Mouse (Mus musculus) ovary, postnatal 14 days (tissue): ENCODE results near the gene Ninj2.
A peak's percentile ranks its signal among the peaks of the same experiment; 100 is the strongest.

Source experiments
- DNase-seq: peaks from one replicate; pipeline ENCODE4 v3.0.0; 2022; ENCODE audit warnings: low spot score

Gene Ninj2

DNA sequence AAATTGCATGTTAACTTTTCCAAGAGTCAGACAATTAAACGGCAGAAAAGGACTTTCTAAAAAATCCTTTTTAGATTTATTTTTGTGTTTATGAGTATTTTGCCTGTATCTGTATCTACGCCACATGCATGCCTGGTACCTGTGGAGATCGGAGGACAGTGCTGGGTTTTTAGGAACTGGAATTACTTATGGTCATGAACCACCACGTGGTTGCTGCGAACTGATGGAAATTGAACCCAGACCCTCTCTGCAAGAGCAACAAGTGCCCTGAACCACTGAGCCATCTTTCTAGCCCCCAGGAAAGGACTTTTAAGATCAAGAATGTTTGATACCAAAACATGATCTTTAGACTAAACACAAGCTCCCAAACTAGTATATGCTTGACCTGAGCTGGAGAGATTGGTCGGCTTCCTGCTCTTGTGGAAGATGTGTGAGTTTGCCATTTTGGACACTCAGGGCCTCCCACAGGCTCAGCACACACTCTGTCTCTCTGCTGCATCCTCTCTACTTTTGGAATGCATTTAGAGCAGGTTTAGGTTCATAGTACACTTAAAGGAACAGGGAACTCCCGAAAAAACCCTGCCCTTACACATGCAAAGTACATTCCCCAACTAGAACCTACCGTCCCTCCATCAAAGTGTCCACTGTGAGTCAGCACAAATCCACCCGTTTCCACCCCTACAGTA lies 1.1 kb downstream of the Ninj2 start:
- no peak for DNase-seq

DNA sequence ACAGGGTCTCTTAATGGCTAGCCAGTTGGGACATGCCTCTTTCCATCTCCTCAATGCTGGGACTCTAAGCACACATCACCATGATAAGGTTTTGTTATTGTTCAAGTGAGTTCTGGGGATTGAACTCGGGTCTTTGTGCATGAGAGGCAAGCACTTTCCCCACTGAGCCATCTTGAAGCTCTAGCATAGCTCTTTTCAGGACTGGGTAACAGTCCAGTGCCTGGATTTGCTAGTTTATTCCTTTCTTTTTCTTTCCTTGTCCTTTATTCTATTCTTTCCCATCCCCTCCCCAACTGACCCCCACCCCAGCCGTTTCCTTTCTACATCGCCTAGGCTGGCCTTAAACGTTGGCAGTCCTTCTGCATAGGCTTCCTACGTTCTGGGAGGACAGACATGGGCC lies 1.9 kb downstream of the Ninj2 start:
- DNase-seq = no peak

GRCm38 (mm10) chr6:120095501-120095900 lies 2.4 kb downstream of the Ninj2 start:
- no peak for DNase-seq

- no peak for DNase-seq
Observed at GRCm38 (mm10) chr6:120099392-120099791, 6.2 kb downstream of the Ninj2 start.

GRCm38 (mm10) chr6:120101221-120101620 lies 8.1 kb downstream of the Ninj2 start:
- no peak for DNase-seq

GRCm38 (mm10) chr6:120101996-120102395 lies 8.8 kb downstream of the Ninj2 start:
- no peak for DNase-seq

GRCm38 (mm10) chr6:120103104-120103503 lies 10.0 kb downstream of the Ninj2 start:
- no peak for DNase-seq

DNA sequence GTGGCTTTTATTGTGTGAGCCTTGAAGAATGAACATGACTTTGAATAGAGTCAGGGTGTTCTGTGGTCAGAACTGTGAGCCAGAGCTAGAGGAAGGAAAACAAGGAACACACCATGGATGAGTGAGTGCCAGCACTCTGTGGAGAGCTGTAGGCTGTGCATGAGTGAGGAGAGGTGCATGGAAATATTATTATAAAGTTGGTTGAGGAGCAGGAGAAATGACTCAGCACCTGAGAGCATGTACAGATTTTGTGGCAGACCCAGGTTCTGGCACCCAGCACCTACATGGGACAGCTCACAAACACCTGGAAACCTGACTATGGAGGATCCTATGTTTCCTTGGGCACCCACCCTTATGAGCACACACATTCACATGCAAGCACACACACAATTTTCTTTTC lies 11.9 kb downstream of the Ninj2 start:
- DNase-seq = no peak

- no peak for DNase-seq
Observed at GRCm38 (mm10) chr6:120107586-120107985, 14.4 kb downstream of the Ninj2 start.

DNA sequence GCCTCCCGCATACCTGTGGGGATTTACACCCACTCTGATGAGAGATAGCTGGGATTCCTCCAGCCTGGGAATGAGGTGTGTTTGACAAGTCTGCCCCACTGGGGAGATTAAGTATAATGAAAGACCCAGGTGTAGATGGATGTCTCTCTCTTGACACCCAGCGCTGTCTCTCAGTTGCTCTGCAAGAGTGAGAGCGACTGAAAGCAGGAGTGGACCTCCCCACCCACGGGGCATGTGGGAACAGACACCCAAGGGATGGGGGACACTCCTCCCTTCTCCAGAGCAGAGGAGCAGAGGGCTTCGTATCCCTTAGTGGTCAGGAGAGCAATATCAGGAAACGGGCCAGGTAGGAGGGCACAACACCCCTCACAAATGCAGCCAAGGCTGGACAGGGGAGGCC lies 14.9 kb downstream of the Ninj2 start:
- no peak for DNase-seq

GRCm38 (mm10) chr6:120109173-120109572 lies 16.0 kb downstream of the Ninj2 start:
- peak; percentile 45 for DNase-seq

DNA sequence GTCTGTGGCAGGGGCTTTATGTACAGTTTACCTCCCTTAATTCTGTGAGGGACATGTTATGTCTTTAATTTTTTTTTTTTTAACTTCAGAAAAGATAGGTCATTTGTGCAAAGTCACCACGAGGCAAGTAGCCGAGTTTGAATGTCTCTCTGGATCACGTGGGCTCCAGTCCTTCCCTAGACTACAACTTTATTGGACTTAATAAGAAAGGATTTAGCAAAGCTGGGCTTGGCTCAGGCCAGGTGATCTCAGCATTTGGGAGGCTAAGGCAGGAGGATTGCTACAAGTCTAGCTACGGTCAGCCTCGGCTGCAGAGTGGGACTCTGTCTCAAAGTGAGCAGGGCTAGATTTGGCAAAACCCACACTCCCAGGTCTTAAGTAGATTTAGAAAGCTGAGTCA lies 16.8 kb downstream of the Ninj2 start:
- DNase-seq = no peak

DNA sequence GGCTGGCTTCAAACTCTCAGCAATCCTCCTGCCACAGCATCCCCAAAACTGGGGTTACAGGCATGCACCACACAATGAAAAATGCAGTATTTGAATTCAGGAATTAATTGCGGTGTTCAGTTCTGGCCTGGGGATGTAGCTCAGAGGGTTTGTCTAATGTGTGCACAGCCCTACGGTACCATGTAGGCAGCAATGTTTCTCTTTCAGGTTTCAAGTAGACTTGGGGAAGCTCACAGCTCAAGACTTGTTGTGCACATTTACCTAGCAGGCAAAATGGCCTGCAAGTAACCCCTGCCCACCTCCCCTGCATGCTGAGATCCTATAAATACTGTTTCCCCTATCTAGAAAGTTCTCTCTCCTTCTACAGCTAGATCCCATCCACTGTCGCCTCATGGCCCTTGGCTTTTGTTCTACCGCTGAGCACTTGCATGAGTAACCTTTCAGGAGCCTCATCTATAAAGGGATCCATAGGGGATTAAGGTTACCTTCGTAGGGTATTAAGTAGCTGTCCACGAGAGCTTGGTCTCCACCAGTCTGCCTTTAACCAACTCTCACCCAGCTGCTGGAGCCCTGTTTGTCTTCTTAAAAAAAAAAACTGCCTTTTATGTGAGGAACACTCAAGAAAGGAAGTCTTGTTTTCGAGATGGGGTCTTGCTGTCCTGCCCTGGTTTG lies 17.7 kb downstream of the Ninj2 start:
- no peak for DNase-seq

DNA sequence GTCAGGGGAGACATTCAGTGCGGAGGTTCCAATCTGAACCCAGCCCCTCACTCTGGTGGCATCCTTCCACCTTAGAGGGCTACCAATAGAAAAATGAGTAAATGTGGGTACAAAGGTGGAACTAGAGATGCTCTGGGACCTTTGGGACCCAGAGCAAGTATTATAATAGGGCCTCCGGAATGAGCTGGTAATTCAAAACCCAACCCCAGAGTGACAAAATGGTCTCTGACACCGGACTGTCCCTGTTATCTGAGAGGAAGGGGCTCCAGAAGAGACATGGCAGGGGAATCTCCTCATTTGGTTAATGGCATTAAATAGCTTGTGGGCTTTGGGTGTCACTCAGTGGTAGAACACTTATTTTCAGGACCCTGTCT lies 18.2 kb downstream of the Ninj2 start:
- DNase-seq = no peak

- DNase-seq = peak; percentile 36
Observed at GRCm38 (mm10) chr6:120111984-120112803, 19.0 kb downstream of the Ninj2 start.

GRCm38 (mm10) chr6:120113856-120114255 lies 20.7 kb downstream of the Ninj2 start:
- no peak for DNase-seq

DNA sequence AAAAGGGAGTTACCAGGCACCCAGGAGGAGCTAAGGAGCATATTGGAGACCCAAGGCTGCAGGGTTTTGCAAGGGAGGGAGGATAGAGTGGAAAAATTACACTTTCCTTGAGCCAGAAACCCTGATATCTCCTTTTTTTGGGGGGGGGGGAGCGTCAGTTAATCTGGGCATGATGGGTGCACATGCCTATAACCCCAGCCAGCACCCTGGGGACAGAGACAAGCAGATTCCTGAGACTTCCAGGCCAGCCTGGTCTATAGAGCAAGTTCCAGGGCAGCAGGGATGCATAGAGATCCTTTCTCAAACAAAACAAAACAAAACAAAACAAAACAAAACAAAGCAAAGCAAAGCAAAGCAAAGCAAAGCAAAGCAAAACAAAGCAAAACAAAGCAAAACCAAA lies 21.1 kb downstream of the Ninj2 start:
- no peak for DNase-seq

DNA sequence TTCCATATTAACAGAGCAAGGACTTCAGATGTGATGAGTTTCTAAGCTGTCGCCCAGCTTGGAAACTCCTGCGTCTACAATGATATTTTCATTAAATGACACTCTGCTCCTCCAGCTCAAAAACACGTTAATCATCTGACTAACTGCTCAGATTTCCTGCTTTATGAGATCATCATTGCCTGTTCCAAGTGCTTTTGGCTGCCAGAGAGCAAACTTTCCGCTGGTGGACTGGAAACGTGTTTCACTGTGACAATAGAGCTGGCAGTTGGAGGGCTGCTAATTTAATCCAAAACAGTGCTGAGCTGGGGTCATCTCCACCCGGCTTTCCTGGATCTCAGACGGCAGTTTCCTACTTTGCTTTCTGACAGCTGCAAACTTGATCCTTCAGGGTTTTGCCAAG lies 21.5 kb downstream of the Ninj2 start:
- peak; percentile 48 for DNase-seq

DNA sequence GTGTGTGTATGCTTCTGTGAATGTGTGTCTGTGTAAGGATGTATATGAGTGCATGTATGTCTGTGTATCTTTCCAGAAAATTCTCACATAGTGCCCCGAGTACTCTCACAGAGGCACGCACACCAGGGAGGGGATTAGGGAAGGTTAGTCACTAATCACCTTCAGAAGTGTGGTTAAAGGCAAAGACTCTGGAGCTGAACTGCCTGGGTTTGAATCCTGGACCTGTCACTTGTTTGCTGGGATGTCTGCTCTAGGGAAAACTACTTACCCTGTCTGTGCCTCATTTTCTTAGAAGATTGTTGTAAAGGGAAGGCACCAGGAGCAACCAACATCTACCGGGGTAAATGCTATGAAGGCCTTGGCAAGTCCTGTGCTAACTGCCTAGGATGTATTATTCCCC lies 22.3 kb downstream of the Ninj2 start:
- no peak for DNase-seq

DNA sequence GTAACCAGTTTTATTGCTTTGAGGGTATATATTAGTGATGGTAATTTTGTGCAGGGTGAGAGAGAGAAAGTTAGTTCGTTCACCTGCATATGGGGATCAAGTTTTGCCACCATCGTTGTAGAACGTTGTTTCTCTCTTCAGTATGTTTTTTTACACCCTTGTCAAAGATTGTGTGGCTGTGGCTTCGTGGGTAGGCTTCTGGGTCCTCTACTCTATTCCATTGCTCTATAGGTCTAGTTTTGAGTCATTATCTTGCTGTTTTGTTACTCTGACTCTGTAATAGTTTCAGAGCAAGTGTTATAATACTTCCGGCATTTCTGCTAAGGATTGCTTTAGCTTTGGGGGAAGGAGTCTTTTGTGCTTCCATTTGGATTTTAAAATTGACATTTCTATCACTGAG lies 26.7 kb downstream of the Ninj2 start:
- DNase-seq = no peak

GRCm38 (mm10) chr6:120124688-120125087 lies 31.5 kb downstream of the Ninj2 start:
- DNase-seq = no peak

DNA sequence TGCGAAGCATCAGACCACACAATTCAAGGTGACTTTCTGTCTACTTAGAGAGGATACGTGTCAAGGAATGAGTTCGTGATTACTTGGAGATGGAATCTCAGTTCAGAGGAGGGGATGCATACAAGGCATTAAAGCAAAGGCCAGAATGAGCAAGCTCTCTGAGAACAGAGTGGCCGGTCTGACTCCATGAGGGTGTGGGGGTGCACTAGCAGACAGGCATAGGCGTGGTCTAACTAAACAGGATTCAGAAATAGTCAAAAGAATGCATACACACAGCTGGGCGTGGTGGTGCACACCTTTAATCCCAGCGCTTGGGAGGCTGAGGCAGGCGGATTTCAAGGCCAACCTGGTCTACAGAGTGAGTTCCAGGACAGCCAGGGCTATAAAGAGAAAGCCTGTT lies 33.3 kb downstream of the Ninj2 start:
- DNase-seq = no peak

- DNase-seq = no peak
Observed at GRCm38 (mm10) chr6:120127321-120127720, 34.2 kb downstream of the Ninj2 start.
